Mouse (Mus musculus) ES-Bruce4 (cell line): Measurements from ENCODE around the gene Mcrs1.

ENCODE experiments used
- CTCF ChIP-seq: IDR thresholded peaks from one replicate; pipeline ENCODE4 v1.8.1; 2011; ENCODE audit warnings: low read depth, low read length
- EP300 ChIP-seq: IDR thresholded peaks from 2 replicates; pipeline ENCODE4 v1.6.1; 2011; ENCODE audit warnings: low read depth, low read length; ENCODE audit not compliant: insufficient read depth
- POLR2A ChIP-seq: IDR thresholded peaks from one replicate; pipeline ENCODE4 v1.8.1; 2011; ENCODE audit warnings: low read length; ENCODE audit not compliant: insufficient read depth

GRCm38 (mm10) chr15:99231998-99232397 lies 19.8 kb downstream of the Mcrs1 start:
- TF ChIP-seq CTCF (no peak), POLR2A (no peak), EP300 (no peak)
